Comparison of ENCODE assay signal across 1 mouse cellular context in the genomic region with DNA sequence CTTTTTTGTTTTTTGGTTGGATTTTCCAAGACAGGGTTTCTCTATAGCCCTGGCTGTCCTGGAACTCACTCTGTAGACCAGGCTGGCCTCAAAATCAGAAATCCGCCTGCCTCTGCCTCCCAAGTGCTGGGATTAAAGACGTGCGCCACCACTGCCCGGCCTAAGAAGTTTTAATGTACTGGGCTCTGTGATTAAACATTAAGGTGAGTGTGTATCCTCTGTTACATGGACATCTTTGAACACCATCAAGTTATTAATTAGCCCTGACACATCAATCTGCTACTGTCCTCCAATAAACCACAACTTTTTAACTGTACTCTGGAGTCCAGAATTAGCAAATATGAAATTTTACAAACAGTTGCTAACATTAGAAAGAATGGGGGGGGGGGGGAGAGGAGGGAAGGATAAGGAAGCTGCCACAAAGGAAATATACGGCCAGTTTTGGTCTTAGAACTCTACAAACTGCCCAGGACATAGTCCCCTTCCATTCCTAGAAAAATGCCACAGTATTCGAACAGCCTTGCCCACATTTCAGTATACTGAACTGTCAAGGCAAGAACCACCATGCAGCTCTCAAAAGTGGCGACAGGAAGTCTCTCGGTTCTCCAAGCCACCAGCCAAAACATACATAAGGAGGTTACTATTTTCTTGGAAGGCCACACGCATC.
A peak's percentile ranks its signal among the peaks of the same experiment; 100 is the strongest.
TF ChIP-seq lines count a peak whose summit lies in the region.

No protein-coding gene starts in this region.

TF ChIP-seq in CH12.LX, 34 proteins besides CTCF, POLR2A, EP300 and RAD21:
- TF ChIP-seq MAZ (IDR thresholded peaks at IDR 0.05; ENCODE audit: low read depth, low read length): 0 out of 2 replicates have a peak, but pooled peaks have one; percentile 11
- no peak for TF ChIP-seq MYC (IDR thresholded peaks at IDR 0.05; ENCODE audit: low read depth, low read length)
- TF ChIP-seq SMC3 (IDR thresholded peaks at IDR 0.05; ENCODE audit: low read depth, low read length): no peak
